Mouse (Mus musculus): Measurements from ENCODE around the gene Mpp1. TPM values are rescaled to one million over a fixed set of nuclear protein-coding genes. Genes with fewer than 3 reads are reported as not detected.
A peak's percentile ranks its signal among the peaks of the same experiment; 100 is the strongest.
"Not testable (repeated sequence)": the region's sequence is repeated elsewhere in the genome, so short reads cannot be mapped to it uniquely, and the experiment has no call there.

Mpp1 gene
- polyA plus RNA-seq (2015; fragmentation: Nextera tagmentation; extraction: Ambion mirVana) = 23.8 and 25.1 TPM in 2 replicates

GRCm38 (mm10) chrX:75130467-75131160, at the start of gene Mpp1:
TSS of gene Mpp1 (minus strand) at chrX:75131016.
- peak within 1 kb of the TSS; percentile 49 for H3K9ac ChIP-seq
- H3K4me3 ChIP-seq = peak within 1 kb of the TSS; percentile 51
- peak within 1 kb of the TSS; percentile 70 for H3K27ac ChIP-seq (replicated peaks)
- H3K4me2 ChIP-seq = peak within 1 kb of the TSS; percentile 69
- no peaks in the 10 kb centered on the region for H3K36me3 ChIP-seq
- ATAC-seq (ENCODE audit: low FRiP score, low read depth) = peak; percentile 99
- no peaks in the 10 kb centered on the region for H3K27me3 ChIP-seq
- no peaks in the 10 kb centered on the region for H3K9me3 ChIP-seq
- no peaks in the 10 kb centered on the region for H3K4me1 ChIP-seq (replicated peaks)
- 22% methylated on average over 35 of the region's 36 CpGs for WGBS

- no peaks in the 10 kb centered on the region for H3K4me1 ChIP-seq (replicated peaks)
- H3K9me3 ChIP-seq = no peaks in the 10 kb centered on the region
- H3K27me3 ChIP-seq = no peaks in the 10 kb centered on the region
- H3K27ac ChIP-seq (replicated peaks) = no peak within 1 kb of the TSS
- H3K9ac ChIP-seq = no peak within 1 kb of the TSS
- H3K4me2 ChIP-seq = no peak within 1 kb of the TSS
- H3K4me3 ChIP-seq = no peak within 1 kb of the TSS
- no peaks in the 10 kb centered on the region for H3K36me3 ChIP-seq
- 81% methylated on average over 1 of the region's 1 CpGs for WGBS
- no peak for ATAC-seq (ENCODE audit: low FRiP score, low read depth)
Measured at GRCm38 (mm10) chrX:75163670-75164069, 32.9 kb upstream of the Mpp1 start, which contains the start of gene Smim9. TSS of gene Smim9 (minus strand) at chrX:75163770.

- 15% methylated on average over 20 of the region's 49 CpGs for WGBS
- Histone ChIP-seq H3K36me3 (no peaks in the 10 kb centered on the region), H3K27me3 (no peaks in the 10 kb centered on the region), H3K9me3 (no peaks in the 10 kb centered on the region), H3K4me3 (peak overlapping the region; percentile 47), H3K27ac (replicated peaks) (no peak overlapping the region), H3K9ac (peak overlapping the region; percentile 32; the same call in 1 of the 2 replicates), H3K4me1 (replicated peaks) (no peaks in the 10 kb centered on the region), H3K4me2 (peak overlapping the region; percentile 76)
- peak; percentile 71 for ATAC-seq (ENCODE audit: low FRiP score, low read depth)
Measured at GRCm38 (mm10) chrX:75155576-75156243, 24.9 kb upstream of the Mpp1 start.

- Histone ChIP-seq H3K4me1 (replicated peaks) (no peaks in the 10 kb centered on the region), H3K4me3 (no peak overlapping the region), H3K9ac (no peak overlapping the region), H3K9me3 (no peaks in the 10 kb centered on the region), H3K27ac (replicated peaks) (no peak overlapping the region), H3K27me3 (no peaks in the 10 kb centered on the region), H3K36me3 (no peaks in the 10 kb centered on the region), H3K4me2 (no peak overlapping the region)
- ATAC-seq (ENCODE audit: low FRiP score, low read depth) = no peak
- WGBS = 59% methylated on average over 1 of the region's 1 CpGs
Measured at GRCm38 (mm10) chrX:75152249-75152648, 21.4 kb upstream of the Mpp1 start.

GRCm38 (mm10) chrX:75150304-75150703, 19.5 kb upstream of the Mpp1 start:
- Histone ChIP-seq H3K36me3 (no peaks in the 10 kb centered on the region), H3K4me3 (no peak overlapping the region), H3K4me1 (replicated peaks) (no peaks in the 10 kb centered on the region), H3K9me3 (no peaks in the 10 kb centered on the region), H3K27me3 (no peaks in the 10 kb centered on the region), H3K4me2 (no peak overlapping the region), H3K9ac (no peak overlapping the region), H3K27ac (replicated peaks) (no peak overlapping the region)
- WGBS = 82% methylated on average over 2 of the region's 2 CpGs
- no peak for ATAC-seq (ENCODE audit: low FRiP score, low read depth)

GRCm38 (mm10) chrX:75148414-75148813, 17.6 kb upstream of the Mpp1 start:
- Histone ChIP-seq H3K4me3 (no peak overlapping the region), H3K4me1 (replicated peaks) (no peaks in the 10 kb centered on the region), H3K36me3 (no peaks in the 10 kb centered on the region), H3K4me2 (no peak overlapping the region), H3K9me3 (no peaks in the 10 kb centered on the region), H3K27me3 (no peaks in the 10 kb centered on the region), H3K9ac (no peak overlapping the region), H3K27ac (replicated peaks) (no peak overlapping the region)
- 80% methylated on average over 4 of the region's 4 CpGs for WGBS
- no peak for ATAC-seq (ENCODE audit: low FRiP score, low read depth)

- H3K4me1 ChIP-seq (replicated peaks); H3K27me3 ChIP-seq; H3K9me3 ChIP-seq; H3K27ac ChIP-seq (replicated peaks); H3K36me3 ChIP-seq: not testable (repeated sequence)
- H3K4me2 ChIP-seq = peak overlapping the region; percentile 62
- WGBS = 21% methylated on average over 32 of the region's 42 CpGs
- H3K9ac ChIP-seq = 0 out of 2 replicates have a peak overlapping the region, but pooled peaks have one; percentile 25
- peak; percentile 54 for ATAC-seq (ENCODE audit: low FRiP score, low read depth)
- peak overlapping the region; percentile 39 for H3K4me3 ChIP-seq
Measured at GRCm38 (mm10) chrX:75143124-75143555, 12.3 kb upstream of the Mpp1 start.

GRCm38 (mm10) chrX:75138182-75138581, 7.4 kb upstream of the Mpp1 start:
- no peak for ATAC-seq (ENCODE audit: low FRiP score, low read depth)
- H3K4me3 ChIP-seq = no peak overlapping the region
- H3K9me3 ChIP-seq = no peaks in the 10 kb centered on the region
- no peak overlapping the region for H3K4me2 ChIP-seq
- 90% methylated on average over 2 of the region's 2 CpGs for WGBS
- no peak overlapping the region for H3K27ac ChIP-seq (replicated peaks)
- no peaks in the 10 kb centered on the region for H3K36me3 ChIP-seq
- H3K27me3 ChIP-seq = no peaks in the 10 kb centered on the region
- H3K9ac ChIP-seq = no peak overlapping the region
- H3K4me1 ChIP-seq (replicated peaks) = no peaks in the 10 kb centered on the region

GRCm38 (mm10) chrX:75137729-75138128, 6.9 kb upstream of the Mpp1 start:
- no peaks in the 10 kb centered on the region for H3K9me3 ChIP-seq
- no peaks in the 10 kb centered on the region for H3K36me3 ChIP-seq
- no peak overlapping the region for H3K4me3 ChIP-seq
- H3K9ac ChIP-seq = no peak overlapping the region
- no peak overlapping the region for H3K27ac ChIP-seq (replicated peaks)
- no peak overlapping the region for H3K4me2 ChIP-seq
- no peak for ATAC-seq (ENCODE audit: low FRiP score, low read depth)
- H3K27me3 ChIP-seq = no peaks in the 10 kb centered on the region
- no peaks in the 10 kb centered on the region for H3K4me1 ChIP-seq (replicated peaks)
- WGBS = 88% methylated on average over 2 of the region's 2 CpGs

GRCm38 (mm10) chrX:75136938-75137337, 6.1 kb upstream of the Mpp1 start:
- no peak overlapping the region for H3K4me2 ChIP-seq
- H3K4me1 ChIP-seq (replicated peaks) = no peaks in the 10 kb centered on the region
- H3K9me3 ChIP-seq = no peaks in the 10 kb centered on the region
- H3K27ac ChIP-seq (replicated peaks) = no peak overlapping the region
- no peaks in the 10 kb centered on the region for H3K27me3 ChIP-seq
- no peak for ATAC-seq (ENCODE audit: low FRiP score, low read depth)
- H3K36me3 ChIP-seq = no peaks in the 10 kb centered on the region
- no peak overlapping the region for H3K9ac ChIP-seq
- no peak overlapping the region for H3K4me3 ChIP-seq

- ATAC-seq (ENCODE audit: low FRiP score, low read depth) = no peak
- H3K4me2 ChIP-seq = no peak overlapping the region
- WGBS = 72% methylated on average over 2 of the region's 2 CpGs
Measured at GRCm38 (mm10) chrX:75129474-75129873, 1.3 kb downstream of the Mpp1 start.

GRCm38 (mm10) chrX:75128333-75128980, 2.4 kb downstream of the Mpp1 start:
- no peak overlapping the region for H3K4me2 ChIP-seq
- no peak overlapping the region for H3K4me3 ChIP-seq
- H3K27me3 ChIP-seq = no peaks in the 10 kb centered on the region
- H3K9ac ChIP-seq = no peak overlapping the region
- H3K9me3 ChIP-seq = no peaks in the 10 kb centered on the region
- H3K4me1 ChIP-seq (replicated peaks) = no peaks in the 10 kb centered on the region
- no peak overlapping the region for H3K27ac ChIP-seq (replicated peaks)
- H3K36me3 ChIP-seq = no peaks in the 10 kb centered on the region
- ATAC-seq (ENCODE audit: low FRiP score, low read depth) = no peak

More at GRCm38 (mm10) chrX:75129474-75129873, 1.3 kb downstream of the Mpp1 start:
- Histone ChIP-seq H3K9ac (no peak overlapping the region), H3K4me1 (replicated peaks) (no peaks in the 10 kb centered on the region), H3K27ac (replicated peaks) (no peak overlapping the region), H3K4me3 (no peak overlapping the region), H3K27me3 (no peaks in the 10 kb centered on the region), H3K9me3 (no peaks in the 10 kb centered on the region), H3K36me3 (no peaks in the 10 kb centered on the region)
